Mouse (Mus musculus): ENCODE measurements at regions not wholly inside any gene's neighbourhood (a gene's known extent, or its start where the extent isn't known, plus 50 kb on each side); places are given as distances from the start of the nearest gene placed in this dataset.

DNA sequence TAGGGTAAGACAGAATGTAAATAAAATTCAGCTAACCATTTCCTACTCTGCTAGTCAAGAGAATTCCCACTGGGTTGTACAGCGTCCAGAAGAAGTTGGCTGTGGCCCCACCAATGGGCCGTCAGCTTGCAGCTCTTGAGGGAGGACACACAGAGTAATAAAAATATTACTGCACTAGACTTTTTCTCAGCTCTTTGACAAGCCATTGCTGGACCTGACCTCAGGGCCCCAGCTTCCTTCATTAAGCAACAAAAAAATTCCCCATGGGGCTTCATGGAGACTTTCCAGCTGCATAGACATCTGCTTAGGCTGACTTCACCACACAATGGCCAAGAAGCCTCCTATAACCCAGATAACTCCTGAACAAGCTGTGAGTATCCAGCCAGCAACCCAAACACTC, 89.1 kb downstream of the Cmc2 start:
- no peak for TF ChIP-seq POLR2A (IDR thresholded peaks at IDR 0.05; ENCODE audit: insufficient read depth, low read depth, low read length)
- no peak for TF ChIP-seq CTCF (IDR thresholded peaks at IDR 0.05)
- 0 out of 2 replicates have a peak, but pooled peaks have one; percentile 13 for TF ChIP-seq EP300 (IDR thresholded peaks at IDR 0.05; ENCODE audit: insufficient read depth, low read depth, low read length)
